Mouse (Mus musculus): ENCODE data around the gene Polq. TPM values are rescaled to one million over a fixed set of nuclear protein-coding genes. Genes with fewer than 3 reads are reported as not detected.

The Polq gene
- total RNA-seq (2014; rRNA removed) (1.6 and 3.7 TPM in 2 replicates), polyA plus RNA-seq (2015; fragmentation: Nextera tagmentation; extraction: Ambion mirVana) (2.2 TPM in 2 replicates)

- Histone ChIP-seq H3K36me3 (ENCODE audit: insufficient read depth, low read length) (no peaks in the 10 kb centered on the region), H3K9me3 (ENCODE audit: low read length) (no peaks in the 10 kb centered on the region), H3K9ac (replicated peaks; ENCODE audit: low read length) (peak within 1 kb of the TSS; percentile 59), H3K4me1 (ENCODE audit: insufficient read depth, low read length) (no peaks in the 10 kb centered on the region), H3K4me3 (ENCODE audit: low read length) (peak within 1 kb of the TSS; percentile 80), H3K27ac (no peak within 1 kb of the TSS), H3K27me3 (ENCODE audit: insufficient read depth, low read length) (no peaks in the 10 kb centered on the region), H3K4me2 (ENCODE audit: low read depth, low read length) (peak within 1 kb of the TSS; percentile 88)
- no peak for TF ChIP-seq CTCF (IDR thresholded peaks at IDR 0.05; ENCODE audit: low read depth)
- DNase-seq (ENCODE audit: low spot score) (peak; percentile 97), ATAC-seq (peak; percentile 98)
- WGBS: 5% methylated on average over 30 of the region's 30 CpGs
Observed at GRCm38 (mm10) chr16:37011061-37011921, at the start of gene Polq. Gene Polq, plus strand, starts transcription at chr16:37011786.

GRCm38 (mm10) chr16:36963415-36963814, 48.2 kb upstream of the Polq start:
- no peak for TF ChIP-seq CTCF (IDR thresholded peaks at IDR 0.05; ENCODE audit: low read depth)
- Histone ChIP-seq H3K27me3 (ENCODE audit: insufficient read depth, low read length) (no peaks in the 10 kb centered on the region), H3K4me1 (ENCODE audit: insufficient read depth, low read length) (no peaks in the 10 kb centered on the region), H3K4me2 (ENCODE audit: low read depth, low read length) (no peak overlapping the region), H3K4me3 (ENCODE audit: low read length) (no peak overlapping the region), H3K27ac (no peak overlapping the region), H3K36me3 (ENCODE audit: insufficient read depth, low read length) (no peaks in the 10 kb centered on the region), H3K9ac (replicated peaks; ENCODE audit: low read length) (no peak overlapping the region), H3K9me3 (ENCODE audit: low read length) (no peaks in the 10 kb centered on the region)
- no peak for ATAC-seq
- no peak for DNase-seq (ENCODE audit: low spot score)
- 85% methylated on average over 4 of the region's 4 CpGs for WGBS

DNA sequence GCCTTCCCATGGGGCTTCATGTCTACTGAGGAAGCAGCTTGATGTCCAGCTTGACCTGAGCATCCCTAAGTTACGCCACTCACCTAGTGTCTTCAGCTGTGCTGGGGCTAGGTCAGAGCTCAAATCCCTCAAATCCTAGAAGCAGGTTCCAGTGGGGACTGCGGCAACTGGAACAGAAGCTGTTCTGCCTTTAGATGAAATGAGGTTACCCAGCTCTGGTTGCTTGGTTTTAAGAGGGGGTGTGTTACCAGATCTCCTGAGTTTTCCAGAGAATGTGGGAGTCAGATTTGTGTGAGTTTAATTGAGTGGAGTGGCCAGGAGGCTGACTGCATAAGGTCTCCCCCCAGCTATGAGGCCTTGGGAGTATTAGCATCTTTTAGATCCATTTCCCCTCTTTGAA, 32.5 kb upstream of the Polq start:
- Histone ChIP-seq H3K4me1 (ENCODE audit: insufficient read depth, low read length) (no peaks in the 10 kb centered on the region), H3K9ac (replicated peaks; ENCODE audit: low read length) (no peak overlapping the region), H3K27me3 (ENCODE audit: insufficient read depth, low read length) (no peaks in the 10 kb centered on the region), H3K4me2 (ENCODE audit: low read depth, low read length) (no peak overlapping the region), H3K9me3 (ENCODE audit: low read length) (no peaks in the 10 kb centered on the region), H3K27ac (no peak overlapping the region), H3K4me3 (ENCODE audit: low read length) (no peak overlapping the region), H3K36me3 (ENCODE audit: insufficient read depth, low read length) (no peaks in the 10 kb centered on the region)
- WGBS: 96% methylated on average over 2 of the region's 2 CpGs
- DNase-seq (ENCODE audit: low spot score): no peak
- TF ChIP-seq CTCF (IDR thresholded peaks at IDR 0.05; ENCODE audit: low read depth): no peak
- ATAC-seq: no peak

- no peak overlapping the region for H3K27ac ChIP-seq
- WGBS: 82% methylated on average over 1 of the region's 1 CpGs
- H3K9me3 ChIP-seq (ENCODE audit: low read length): no peaks in the 10 kb centered on the region
- TF ChIP-seq CTCF (IDR thresholded peaks at IDR 0.05; ENCODE audit: low read depth): no peak
- ATAC-seq (no peak), DNase-seq (ENCODE audit: low spot score) (no peak)
- no peak overlapping the region for H3K4me3 ChIP-seq (ENCODE audit: low read length)
- H3K4me2 ChIP-seq (ENCODE audit: low read depth, low read length): no peak overlapping the region
- no peaks in the 10 kb centered on the region for H3K4me1 ChIP-seq (ENCODE audit: insufficient read depth, low read length)
- no peak overlapping the region for H3K9ac ChIP-seq (replicated peaks; ENCODE audit: low read length)
- H3K36me3 ChIP-seq (ENCODE audit: insufficient read depth, low read length): no peaks in the 10 kb centered on the region
- no peaks in the 10 kb centered on the region for H3K27me3 ChIP-seq (ENCODE audit: insufficient read depth, low read length)
Observed at GRCm38 (mm10) chr16:36983796-36984195, 27.8 kb upstream of the Polq start.

DNA sequence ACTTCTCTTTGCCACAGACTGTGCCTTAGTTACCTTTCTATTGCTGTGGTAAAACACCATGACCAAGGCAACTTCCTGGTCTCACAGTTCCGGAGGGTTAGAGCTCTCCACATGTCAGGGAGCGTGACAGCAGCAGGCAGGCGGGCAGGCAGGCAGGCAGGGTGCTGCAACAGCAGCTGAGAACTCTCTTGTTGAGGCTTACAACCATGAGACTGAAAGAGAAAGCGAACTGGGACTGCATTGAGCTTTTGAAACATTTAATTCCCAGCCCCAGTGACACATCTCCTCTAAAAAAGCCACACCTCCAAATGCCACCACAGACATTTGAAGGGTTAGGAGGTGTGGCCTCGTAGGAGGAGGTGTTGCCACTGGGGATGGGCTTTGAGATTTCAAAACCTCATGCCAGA, 25.9 kb upstream of the Polq start:
- DNase-seq (ENCODE audit: low spot score) (no peak), ATAC-seq (no peak)
- Histone ChIP-seq H3K36me3 (ENCODE audit: insufficient read depth, low read length) (no peaks in the 10 kb centered on the region), H3K4me1 (ENCODE audit: insufficient read depth, low read length) (no peaks in the 10 kb centered on the region), H3K27me3 (ENCODE audit: insufficient read depth, low read length) (no peaks in the 10 kb centered on the region), H3K4me3 (ENCODE audit: low read length) (no peak overlapping the region), H3K4me2 (ENCODE audit: low read depth, low read length) (no peak overlapping the region), H3K9ac (replicated peaks; ENCODE audit: low read length) (no peak overlapping the region), H3K27ac (no peak overlapping the region), H3K9me3 (ENCODE audit: low read length) (no peaks in the 10 kb centered on the region)
- no peak for TF ChIP-seq CTCF (IDR thresholded peaks at IDR 0.05; ENCODE audit: low read depth)
- WGBS: 71% methylated on average over 5 of the region's 5 CpGs

- Histone ChIP-seq H3K36me3 (ENCODE audit: insufficient read depth, low read length) (no peaks in the 10 kb centered on the region), H3K4me3 (ENCODE audit: low read length) (no peak overlapping the region), H3K9me3 (ENCODE audit: low read length) (no peaks in the 10 kb centered on the region), H3K4me1 (ENCODE audit: insufficient read depth, low read length) (no peaks in the 10 kb centered on the region), H3K9ac (replicated peaks; ENCODE audit: low read length) (no peak overlapping the region), H3K4me2 (ENCODE audit: low read depth, low read length) (no peak overlapping the region), H3K27me3 (ENCODE audit: insufficient read depth, low read length) (no peaks in the 10 kb centered on the region), H3K27ac (no peak overlapping the region)
- WGBS: 66% methylated on average over 2 of the region's 2 CpGs
- TF ChIP-seq CTCF (IDR thresholded peaks at IDR 0.05; ENCODE audit: low read depth): no peak
- DNase-seq (ENCODE audit: low spot score) (no peak), ATAC-seq (no peak)
Observed at GRCm38 (mm10) chr16:36987399-36987798, 24.2 kb upstream of the Polq start.

GRCm38 (mm10) chr16:36988066-36988465, 23.5 kb upstream of the Polq start:
- TF ChIP-seq CTCF (IDR thresholded peaks at IDR 0.05; ENCODE audit: low read depth): no peak
- Histone ChIP-seq H3K36me3 (ENCODE audit: insufficient read depth, low read length) (no peaks in the 10 kb centered on the region), H3K4me3 (ENCODE audit: low read length) (no peak overlapping the region), H3K4me1 (ENCODE audit: insufficient read depth, low read length) (no peaks in the 10 kb centered on the region), H3K27ac (no peak overlapping the region), H3K4me2 (ENCODE audit: low read depth, low read length) (no peak overlapping the region), H3K27me3 (ENCODE audit: insufficient read depth, low read length) (no peaks in the 10 kb centered on the region), H3K9me3 (ENCODE audit: low read length) (no peaks in the 10 kb centered on the region), H3K9ac (replicated peaks; ENCODE audit: low read length) (no peak overlapping the region)
- DNase-seq (ENCODE audit: low spot score) (no peak), ATAC-seq (no peak)

Measured in hindbrain, postnatal 0 days (tissue).